Mouse (Mus musculus): ENCODE results near the gene Pgap1. TPM values are rescaled to one million over a fixed set of nuclear protein-coding genes. Genes with fewer than 3 reads are reported as not detected.
A peak's percentile ranks its signal among the peaks of the same experiment; 100 is the strongest.

Pgap1 gene
- 9.2 and 9.8 TPM in 2 replicates for polyA plus RNA-seq (2016; fragmentation: Nextera tagmentation; extraction: Ambion mirVana)

- DNase-seq (ENCODE audit: extremely low spot score, low spot score): peak; percentile 89
- no peaks in the 10 kb centered on the region for H3K36me3 ChIP-seq (replicated peaks)
- WGBS: under 1% methylated on average over 59 of the region's 59 CpGs
- H3K4me1 ChIP-seq: peaks cover 20% of the 10 kb centered on the region
- peak within 1 kb of the TSS; percentile 86 for H3K27ac ChIP-seq
- H3K27me3 ChIP-seq (ENCODE audit: poor library complexity, severe bottlenecking): no peaks in the 10 kb centered on the region; the same call in 1 of the 2 replicates
- no peaks in the 10 kb centered on the region for H3K9me3 ChIP-seq
- peak within 1 kb of the TSS; percentile 81 for H3K4me3 ChIP-seq
These were observed at the start of gene Pgap1 for GRCm38 (mm10) chr1:54557301-54558229. Gene Pgap1, minus strand, starts transcription at chr1:54557684.

- Histone ChIP-seq H3K9me3 (no peaks in the 10 kb centered on the region), H3K36me3 (replicated peaks) (no peaks in the 10 kb centered on the region), H3K27me3 (ENCODE audit: poor library complexity, severe bottlenecking) (no peaks in the 10 kb centered on the region), H3K27ac (no peak overlapping the region), H3K4me3 (no peak overlapping the region), H3K4me1 (no peaks in the 10 kb centered on the region)
- peak; percentile 6 for DNase-seq (ENCODE audit: extremely low spot score, low spot score)
- WGBS: 80% methylated on average over 1 of the region's 1 CpGs
These were observed 49.5 kb upstream of the Pgap1 start for GRCm38 (mm10) chr1:54606936-54607335.

GRCm38 (mm10) chr1:54601692-54602091, 44.2 kb upstream of the Pgap1 start:
- no peaks in the 10 kb centered on the region for H3K4me1 ChIP-seq
- no peaks in the 10 kb centered on the region for H3K27me3 ChIP-seq (ENCODE audit: poor library complexity, severe bottlenecking)
- 0 out of 2 replicates have a peak, but pooled peaks cover 2% of the 10 kb centered on the region for H3K9me3 ChIP-seq
- no peak overlapping the region for H3K4me3 ChIP-seq
- DNase-seq (ENCODE audit: extremely low spot score, low spot score): peak; percentile 8
- WGBS: 93% methylated on average over 9 of the region's 9 CpGs
- no peak overlapping the region for H3K27ac ChIP-seq
- H3K36me3 ChIP-seq (replicated peaks): no peaks in the 10 kb centered on the region

- Histone ChIP-seq H3K36me3 (replicated peaks) (no peaks in the 10 kb centered on the region), H3K9me3 (0 out of 2 replicates have a peak, but pooled peaks cover 2% of the 10 kb centered on the region), H3K27ac (no peak overlapping the region), H3K4me1 (no peaks in the 10 kb centered on the region), H3K4me3 (no peak overlapping the region), H3K27me3 (ENCODE audit: poor library complexity, severe bottlenecking) (no peaks in the 10 kb centered on the region)
- no peak for DNase-seq (ENCODE audit: extremely low spot score, low spot score)
- 91% methylated on average over 1 of the region's 1 CpGs for WGBS
These were observed 42.8 kb upstream of the Pgap1 start for GRCm38 (mm10) chr1:54600275-54600674.

GRCm38 (mm10) chr1:54597594-54598217, 40.2 kb upstream of the Pgap1 start:
- no peak for DNase-seq (ENCODE audit: extremely low spot score, low spot score)
- 0 out of 2 replicates have a peak, but pooled peaks cover 2% of the 10 kb centered on the region for H3K9me3 ChIP-seq
- no peak overlapping the region for H3K27ac ChIP-seq
- H3K4me1 ChIP-seq: no peaks in the 10 kb centered on the region
- WGBS: 88% methylated on average over 4 of the region's 4 CpGs
- H3K4me3 ChIP-seq: no peak overlapping the region
- H3K27me3 ChIP-seq (ENCODE audit: poor library complexity, severe bottlenecking): no peaks in the 10 kb centered on the region
- H3K36me3 ChIP-seq (replicated peaks): no peaks in the 10 kb centered on the region

GRCm38 (mm10) chr1:54596151-54596550, 38.7 kb upstream of the Pgap1 start:
- Histone ChIP-seq H3K4me1 (no peaks in the 10 kb centered on the region), H3K4me3 (no peak overlapping the region), H3K36me3 (replicated peaks) (no peaks in the 10 kb centered on the region), H3K9me3 (0 out of 2 replicates have a peak, but pooled peaks cover 2% of the 10 kb centered on the region), H3K27me3 (ENCODE audit: poor library complexity, severe bottlenecking) (no peaks in the 10 kb centered on the region), H3K27ac (no peak overlapping the region)
- 89% methylated on average over 2 of the region's 2 CpGs for WGBS
- no peak for DNase-seq (ENCODE audit: extremely low spot score, low spot score)

GRCm38 (mm10) chr1:54587076-54587475, 29.6 kb upstream of the Pgap1 start:
- Histone ChIP-seq H3K27ac (no peak overlapping the region), H3K4me3 (no peak overlapping the region), H3K36me3 (replicated peaks) (no peaks in the 10 kb centered on the region), H3K9me3 (no peaks in the 10 kb centered on the region), H3K27me3 (ENCODE audit: poor library complexity, severe bottlenecking) (no peaks in the 10 kb centered on the region), H3K4me1 (peaks cover 18% of the 10 kb centered on the region)
- no peak for DNase-seq (ENCODE audit: extremely low spot score, low spot score)
- 93% methylated on average over 5 of the region's 5 CpGs for WGBS

GRCm38 (mm10) chr1:54585971-54586555, 28.6 kb upstream of the Pgap1 start:
- 52% methylated on average over 5 of the region's 5 CpGs for WGBS
- H3K4me3 ChIP-seq: no peak overlapping the region
- H3K27me3 ChIP-seq (ENCODE audit: poor library complexity, severe bottlenecking): no peaks in the 10 kb centered on the region
- no peaks in the 10 kb centered on the region for H3K36me3 ChIP-seq (replicated peaks)
- H3K9me3 ChIP-seq: no peaks in the 10 kb centered on the region
- peak; percentile 8 for DNase-seq (ENCODE audit: extremely low spot score, low spot score)
- H3K27ac ChIP-seq: peak overlapping the region; percentile 62; the same call in 1 of the 2 replicates
- peaks cover 18% of the 10 kb centered on the region for H3K4me1 ChIP-seq

- H3K36me3 ChIP-seq (replicated peaks): no peaks in the 10 kb centered on the region
- no peaks in the 10 kb centered on the region for H3K9me3 ChIP-seq
- H3K4me3 ChIP-seq: 0 out of 2 replicates have a peak overlapping the region, but pooled peaks have one; percentile 9
- DNase-seq (ENCODE audit: extremely low spot score, low spot score): no peak
- peak overlapping the region; percentile 62 for H3K27ac ChIP-seq
- no peaks in the 10 kb centered on the region for H3K27me3 ChIP-seq (ENCODE audit: poor library complexity, severe bottlenecking)
- WGBS: 11% methylated on average over 9 of the region's 9 CpGs
- peaks cover 18% of the 10 kb centered on the region for H3K4me1 ChIP-seq
These were observed 27.9 kb upstream of the Pgap1 start for GRCm38 (mm10) chr1:54585278-54585846.

- 49% methylated on average over 2 of the region's 2 CpGs for WGBS
- H3K27ac ChIP-seq: peak overlapping the region; percentile 62
- no peaks in the 10 kb centered on the region for H3K36me3 ChIP-seq (replicated peaks)
These were observed 27.2 kb upstream of the Pgap1 start for GRCm38 (mm10) chr1:54584588-54585277.

GRCm38 (mm10) chr1:54578358-54579184, 21.1 kb upstream of the Pgap1 start:
- Histone ChIP-seq H3K27ac (peak overlapping the region; percentile 58), H3K4me1 (peaks cover 13% of the 10 kb centered on the region), H3K4me3 (no peak overlapping the region; the same call in 1 of the 2 replicates), H3K9me3 (no peaks in the 10 kb centered on the region), H3K36me3 (replicated peaks) (no peaks in the 10 kb centered on the region), H3K27me3 (ENCODE audit: poor library complexity, severe bottlenecking) (no peaks in the 10 kb centered on the region)
- DNase-seq (ENCODE audit: extremely low spot score, low spot score): peak; percentile 29
- WGBS: 38% methylated on average over 8 of the region's 8 CpGs

More at GRCm38 (mm10) chr1:54584588-54585277, 27.2 kb upstream of the Pgap1 start:
- Histone ChIP-seq H3K4me1 (peaks cover 18% of the 10 kb centered on the region), H3K4me3 (no peak overlapping the region), H3K27me3 (ENCODE audit: poor library complexity, severe bottlenecking) (no peaks in the 10 kb centered on the region), H3K9me3 (no peaks in the 10 kb centered on the region)
- no peak for DNase-seq (ENCODE audit: extremely low spot score, low spot score)
